Mouse (Mus musculus) cerebellum, adult 11-12 months (tissue): ENCODE data around the gene Ppm1a.
A peak's percentile ranks its signal among the peaks of the same experiment; 100 is the strongest.

Experiments used
- DNase-seq: peaks from one replicate; pipeline ENCODE4 v3.0.0; 2022

The Ppm1a gene

GRCm38 (mm10) chr12:72757086-72757485 is at the start of gene Ppm1a:
TSS of gene Ppm1a (plus strand) at chr12:72757455.
- peak; percentile 28 for DNase-seq

DNA sequence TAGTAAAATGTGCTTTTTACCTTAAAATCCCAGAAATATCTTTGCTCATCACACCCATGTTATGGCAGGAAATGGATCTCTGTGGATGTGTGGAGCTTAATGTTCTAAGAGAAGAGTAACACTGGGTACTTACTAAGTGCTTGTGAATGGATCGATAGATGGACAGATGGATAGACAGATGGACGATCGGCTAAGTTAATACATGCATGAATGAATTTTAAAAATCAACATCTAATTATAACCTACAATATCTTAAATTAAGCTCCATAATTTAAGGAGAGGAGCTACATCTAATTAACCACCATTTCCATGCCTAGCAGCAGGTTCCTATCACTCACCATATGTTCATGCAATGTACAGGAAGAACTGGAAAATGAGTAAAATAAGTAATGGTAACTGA is 47.3 kb upstream of the Ppm1a start:
- DNase-seq, result no peak

GRCm38 (mm10) chr12:72714896-72715295 is 42.4 kb upstream of the Ppm1a start:
- DNase-seq, result no peak

DNA sequence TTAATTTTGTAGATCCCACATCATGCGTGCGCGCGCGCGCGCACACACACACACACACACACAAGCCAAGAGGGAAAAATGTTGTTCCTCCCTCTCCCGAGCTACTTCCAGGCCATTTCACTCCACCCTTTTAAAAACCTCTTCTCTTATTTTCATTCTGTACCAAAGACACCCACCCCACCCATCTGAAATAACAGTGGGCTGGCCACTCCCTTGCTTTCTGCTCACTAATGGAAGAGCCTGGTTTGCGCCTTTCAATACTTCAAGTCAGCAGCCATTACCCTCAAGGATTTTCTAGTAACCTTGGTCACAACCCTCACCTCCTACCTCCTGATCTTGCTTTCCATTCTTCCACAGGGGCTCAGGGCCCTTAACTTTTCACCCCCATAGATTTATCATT is 41.4 kb upstream of the Ppm1a start:
- no peak for DNase-seq

GRCm38 (mm10) chr12:72719046-72719445 is 38.2 kb upstream of the Ppm1a start:
- DNase-seq, result no peak

- no peak for DNase-seq
Measured at GRCm38 (mm10) chr12:72719452-72720087, 37.7 kb upstream of the Ppm1a start.

GRCm38 (mm10) chr12:72721710-72722109 is 35.5 kb upstream of the Ppm1a start:
- no peak for DNase-seq

- no peak for DNase-seq
Measured at GRCm38 (mm10) chr12:72723965-72724364, 33.3 kb upstream of the Ppm1a start.

GRCm38 (mm10) chr12:72727021-72727420 is 30.2 kb upstream of the Ppm1a start:
- no peak for DNase-seq

DNA sequence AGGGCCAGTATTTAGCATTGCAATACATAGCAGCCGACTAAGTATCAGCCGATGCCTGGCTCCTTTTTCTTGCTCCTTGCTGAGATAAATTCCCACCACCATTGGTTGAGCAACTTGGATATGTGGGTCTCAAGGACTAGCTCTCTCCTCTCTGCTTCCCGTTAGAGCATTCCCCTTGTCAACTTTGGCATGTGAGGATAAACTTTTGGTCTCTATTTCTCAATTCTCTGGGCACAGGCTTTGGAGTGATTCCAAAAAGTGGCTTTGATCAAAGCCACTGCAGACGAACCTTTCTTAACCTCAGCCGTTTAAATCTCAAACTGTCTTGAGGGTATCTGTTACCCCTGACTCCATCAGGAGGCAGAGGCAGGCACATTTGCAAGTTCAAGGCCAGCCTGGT is 29.6 kb upstream of the Ppm1a start:
- DNase-seq, result no peak

GRCm38 (mm10) chr12:72734112-72734511 is 23.1 kb upstream of the Ppm1a start:
- DNase-seq, result no peak

- DNase-seq, result no peak
Measured at GRCm38 (mm10) chr12:72741176-72741575, 16.1 kb upstream of the Ppm1a start.

GRCm38 (mm10) chr12:72744803-72745360 is 12.4 kb upstream of the Ppm1a start:
- DNase-seq, result no peak

DNA sequence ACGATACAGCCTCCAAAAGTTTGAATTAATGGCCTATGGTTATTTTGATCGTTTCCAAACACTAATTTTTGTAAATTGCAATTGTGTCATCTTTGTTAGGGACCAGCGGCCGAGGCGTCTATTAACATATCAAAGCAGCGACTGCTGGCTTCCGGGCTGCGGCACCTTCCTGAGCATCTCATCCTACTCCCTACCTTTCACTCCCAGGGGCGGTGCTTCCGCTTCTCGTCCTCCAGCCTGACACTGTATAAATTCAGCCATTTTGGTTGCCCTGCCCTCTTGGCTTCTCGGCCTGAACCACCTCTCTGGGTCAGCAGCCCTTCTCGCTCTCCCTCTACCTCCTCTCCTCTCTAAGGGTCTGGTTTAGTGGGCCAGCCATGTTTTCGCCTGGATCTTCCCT is 11.8 kb upstream of the Ppm1a start:
- no peak for DNase-seq

DNA sequence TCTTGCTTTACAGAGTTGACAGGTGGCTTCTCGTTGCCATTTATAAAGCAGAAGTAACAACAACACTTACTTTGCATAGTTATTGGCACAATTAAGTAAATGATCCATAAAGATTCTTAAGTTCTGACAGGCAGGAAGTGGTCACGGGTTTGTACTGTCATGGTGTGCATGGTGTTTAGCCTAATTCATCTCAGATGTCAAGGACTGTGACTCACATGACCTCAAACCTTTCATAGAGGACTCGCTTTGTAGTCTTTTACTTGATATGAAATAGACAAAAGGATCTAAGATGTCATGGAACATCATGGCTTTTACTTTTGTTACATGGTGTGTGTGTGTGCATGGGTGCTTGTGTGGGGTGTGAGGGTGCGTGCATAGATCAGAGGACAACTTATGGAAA is 8.9 kb upstream of the Ppm1a start:
- no peak for DNase-seq

DNA sequence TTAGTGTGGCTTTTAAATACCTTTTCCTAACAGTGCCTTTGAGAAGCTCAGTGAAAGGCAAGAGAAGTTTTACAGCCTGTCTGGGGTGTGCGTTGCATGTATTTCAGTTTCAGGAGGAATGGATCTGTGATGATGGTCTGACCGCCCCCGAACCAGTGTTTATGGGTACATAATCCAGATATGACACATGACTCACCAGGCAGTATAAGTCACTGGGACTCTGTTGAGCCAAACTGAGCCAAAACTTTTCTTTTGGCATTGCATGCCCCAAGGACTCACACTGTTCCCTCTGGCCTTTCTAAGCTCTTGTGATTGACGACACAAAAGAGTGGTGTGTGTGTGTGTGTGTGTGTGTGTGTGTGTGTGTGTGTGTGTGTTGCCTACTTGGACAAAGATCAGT is 8.4 kb upstream of the Ppm1a start:
- DNase-seq, result no peak

DNA sequence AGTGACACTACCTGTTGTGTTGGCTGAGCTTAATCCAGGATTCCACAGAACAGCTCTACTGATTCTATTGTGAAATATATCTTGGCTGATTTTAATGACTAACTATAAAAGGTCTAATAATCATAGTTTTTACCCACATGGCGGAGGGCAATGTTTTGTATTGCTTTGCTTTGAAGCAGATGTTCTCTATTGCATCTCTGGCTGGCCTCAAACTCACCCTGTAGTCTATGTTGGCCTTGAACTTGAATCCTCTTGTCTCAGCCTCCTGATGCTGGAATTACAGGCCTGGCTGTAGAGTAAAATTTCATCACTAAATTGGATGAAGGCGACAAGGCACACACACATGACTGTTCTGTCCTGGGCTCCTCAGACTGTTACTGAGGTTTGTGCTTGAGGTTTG is 7.8 kb upstream of the Ppm1a start:
- no peak for DNase-seq

DNA sequence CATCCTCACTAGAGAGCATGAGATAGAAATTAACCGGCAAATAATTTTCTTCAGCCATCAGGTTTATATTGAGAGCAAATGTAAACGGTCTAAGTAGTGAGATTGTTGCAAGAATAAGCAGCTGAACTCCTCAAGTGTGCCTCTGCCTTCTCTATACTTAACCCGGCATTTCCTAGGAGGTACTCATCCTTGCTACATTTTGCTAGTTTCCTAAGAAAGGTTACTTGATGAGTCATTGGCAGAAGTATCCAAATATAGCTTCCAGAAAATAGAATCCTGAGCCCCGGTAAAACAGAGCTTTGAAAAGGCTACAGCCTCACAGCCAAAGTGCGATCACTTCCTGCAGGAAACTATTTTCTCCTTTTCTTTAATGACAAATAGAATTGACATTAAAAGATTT is 7.2 kb upstream of the Ppm1a start:
- DNase-seq, result no peak

DNA sequence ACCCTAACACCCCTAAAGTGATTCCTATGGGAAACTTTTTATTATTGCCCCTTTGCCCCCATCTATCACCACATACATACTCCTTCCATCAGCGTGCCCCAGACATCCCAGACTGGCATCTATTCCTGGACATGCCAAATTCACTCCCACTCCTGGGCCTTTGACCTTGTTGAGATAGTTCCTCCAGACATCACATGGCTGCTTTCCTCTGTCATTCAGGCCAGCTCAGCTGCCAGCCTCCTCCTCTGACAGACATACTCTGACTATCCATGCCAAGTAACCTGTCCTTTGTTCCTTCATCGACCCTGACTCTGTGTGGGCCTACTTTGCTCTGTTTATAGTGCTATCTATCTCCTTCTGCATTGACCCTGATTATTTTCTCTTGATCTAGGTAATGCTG is 6.6 kb upstream of the Ppm1a start:
- no peak for DNase-seq

GRCm38 (mm10) chr12:72757596-72757995 is 341 bp downstream of the Ppm1a start:
- DNase-seq, result no peak

GRCm38 (mm10) chr12:72759956-72760355 is 2.7 kb downstream of the Ppm1a start:
- peak; percentile 25 for DNase-seq

DNA sequence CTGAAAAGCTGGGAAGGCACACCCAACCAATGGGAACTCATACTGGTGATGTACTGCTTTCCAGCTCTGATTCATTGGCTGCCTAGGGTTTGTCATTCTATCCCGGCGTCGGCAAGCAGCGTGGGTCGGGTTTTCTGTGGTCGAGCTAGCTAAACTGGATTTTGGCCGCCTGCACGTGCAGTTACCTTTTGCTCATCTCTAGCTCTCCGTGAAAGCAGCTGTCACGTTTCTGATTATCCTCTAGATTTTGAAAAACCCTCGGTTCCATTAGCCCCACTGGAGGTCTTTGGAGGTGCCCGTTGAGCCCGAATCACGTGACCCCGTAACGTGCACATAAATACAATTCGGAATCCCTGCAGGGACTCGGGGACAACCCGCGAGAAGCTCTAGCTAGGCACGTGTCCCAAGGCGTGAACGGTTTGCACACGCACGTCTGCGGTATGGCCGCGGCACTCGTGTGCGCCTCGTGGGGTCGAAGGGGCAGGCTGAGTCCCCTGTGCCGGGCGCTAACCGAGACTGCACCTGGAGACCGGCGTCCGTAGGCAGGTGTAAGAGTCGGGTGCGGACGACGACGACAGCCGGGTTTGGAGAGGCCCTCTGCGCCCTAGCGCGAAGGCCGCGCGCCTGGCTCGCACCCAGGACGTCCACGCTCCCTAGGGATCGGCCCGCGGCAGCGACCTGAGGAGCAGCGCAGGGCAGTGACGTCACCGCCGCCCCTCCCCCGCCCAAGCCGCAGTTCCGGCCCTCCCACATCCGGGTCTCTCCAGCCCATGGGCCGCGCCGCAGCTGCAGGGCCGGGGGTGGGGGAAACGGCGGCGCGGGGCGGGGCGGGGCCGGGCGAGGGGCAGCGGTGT is 3.3 kb downstream of the Ppm1a start:
- peak; percentile 94 for DNase-seq

GRCm38 (mm10) chr12:72761230-72761648 is 4.0 kb downstream of the Ppm1a start:
- no peak for DNase-seq

GRCm38 (mm10) chr12:72761649-72762261 is 4.5 kb downstream of the Ppm1a start:
- DNase-seq, result peak; percentile 69
